Comparison of ENCODE assay signal across 20 mouse cellular contexts in genomic region chr10:56158748-56159147, GRCm38 (mm10). TPM values are rescaled to one million over a fixed set of nuclear protein-coding genes. Genes with fewer than 3 reads are reported as not detected.
A peak's percentile ranks its signal among the peaks of the same experiment; 100 is the strongest.
DNase-seq lines count a peak whose midpoint lies in the region; ATAC-seq and TF ChIP-seq lines count a peak whose summit lies in the region.
"Had no signal": no experiment of that assay in that cellular context is flagged by ENCODE, and none has a peak within 500 bp of the region (broad histone marks: within the 10 kb centered on the region; RNA-seq: fewer than 3 reads in every experiment).

No protein-coding gene starts in this region.

- CTCF ChIA-PET in Patski (lab: Charles Lee) = interaction anchor here (0.7 kb wide), 1 partner anchor 25 kb away, joined by 3 read pairs; no protein-coding TSS in a partner anchor

- no peak for DNase-seq in midbrain, embryonic 11.5 days (ENCODE audit: low spot score, missing footprints)
- DNase-seq in midbrain, postnatal 0 days (ENCODE audit: low spot score) = no peak
- DNase-seq in Patski (ENCODE audit: low read depth, low spot score) = peak; percentile 6
- DNase-seq in forebrain, embryonic 14.5 days (ENCODE audit: low spot score) = peak; percentile 31
- DNase-seq in cerebellum, postnatal 4 days (ENCODE audit: low spot score in 2 of 2) = no peak
- DNase-seq in adrenal gland, postnatal 14 days = no peak
- no peak for DNase-seq in cerebellum, postnatal 14 days
- DNase-seq: adrenal gland, adult 2 months; cerebellum, adult 2 months; gastrocnemius, postnatal 36 days; right cerebral cortex, postnatal 14 days; thymus, postnatal 25 days had no signal

- WGBS in midbrain, embryonic 11.5 days = 33% methylated on average over 2 of the region's 2 CpGs
- 27% methylated on average over 2 of the region's 2 CpGs for WGBS in midbrain, postnatal 0 days
- WGBS in forebrain, embryonic 14.5 days = 11% methylated on average over 2 of the region's 2 CpGs
- 16% methylated on average over 2 of the region's 2 CpGs for WGBS in hindbrain, embryonic 15.5 days

- H3K9me3 ChIP-seq in midbrain, embryonic 11.5 days (ENCODE audit: control insufficient read depth, low read length) = no peaks in the 10 kb centered on the region
- H3K9me3 ChIP-seq in midbrain, postnatal 0 days (ENCODE audit: low read length) = no peaks in the 10 kb centered on the region
- H3K9me3 ChIP-seq in forebrain, embryonic 14.5 days (replicated peaks; ENCODE audit: control insufficient read depth, low read length) = no peaks in the 10 kb centered on the region
- H3K9me3 ChIP-seq in hindbrain, embryonic 15.5 days = no peaks in the 10 kb centered on the region
- H3K9me3 ChIP-seq: kidney, embryonic 15.5 days; liver, embryonic 15.5 days; neural tube, embryonic 12.5 days had no signal

- H3K4me1 ChIP-seq in midbrain, embryonic 11.5 days (ENCODE audit: control insufficient read depth, insufficient read depth, low read length) = no peaks in the 10 kb centered on the region
- no peaks in the 10 kb centered on the region for H3K4me1 ChIP-seq in midbrain, postnatal 0 days (ENCODE audit: insufficient read depth, low read length)
- no peaks in the 10 kb centered on the region; the same call in 1 of the 2 replicates for H3K4me1 ChIP-seq in forebrain, embryonic 14.5 days (ENCODE audit: control insufficient read depth, insufficient read depth, low read length)
- no peaks in the 10 kb centered on the region for H3K4me1 ChIP-seq in hindbrain, embryonic 15.5 days (replicated peaks)
- H3K4me1 ChIP-seq: kidney, embryonic 15.5 days; liver, embryonic 15.5 days; neural tube, embryonic 12.5 days had no signal

- in situ Hi-C loops in Patski (cut with MboI; ENCODE audit: low pct_unique_long_range_greater_than_20kb) = no loop called here

- TF ChIP-seq CTCF in midbrain, postnatal 0 days (IDR thresholded peaks at IDR 0.05) = no peak
- no peak for TF ChIP-seq CTCF in Patski (IDR thresholded peaks at IDR 0.05)

- peak; percentile 61 for ATAC-seq in midbrain, embryonic 11.5 days (ENCODE audit: low FRiP score)
- ATAC-seq in midbrain, postnatal 0 days (ENCODE audit: low FRiP score) = no peak
- peak; percentile 54 for ATAC-seq in Patski
- peak; percentile 59 for ATAC-seq in forebrain, embryonic 14.5 days
- ATAC-seq in hindbrain, embryonic 15.5 days (ENCODE audit: low FRiP score, low read depth) = 0 out of 2 replicates have a peak, but pooled peaks have one; percentile 19
- ATAC-seq: inflammation-experienced regulatory T-cells, adult 6 months; lung, postnatal 0 days had no signal

- H3K4me3 ChIP-seq in midbrain, embryonic 11.5 days (ENCODE audit: low read depth, low read length) = no peak overlapping the region
- H3K4me3 ChIP-seq in midbrain, postnatal 0 days (ENCODE audit: low read depth, low read length) = no peak overlapping the region
- H3K4me3 ChIP-seq in forebrain, embryonic 14.5 days (ENCODE audit: low read depth, low read length) = no peak overlapping the region
- H3K4me3 ChIP-seq in hindbrain, embryonic 15.5 days = no peak overlapping the region
- H3K4me3 ChIP-seq: erythroblast, embryonic 14.5 days; kidney, embryonic 15.5 days; liver, embryonic 15.5 days; neural tube, embryonic 12.5 days had no signal

- H3K9ac ChIP-seq in midbrain, embryonic 11.5 days (ENCODE audit: low read length) = no peak overlapping the region
- H3K9ac ChIP-seq in midbrain, postnatal 0 days (replicated peaks; ENCODE audit: low read length, poor library complexity, severe bottlenecking) = no peak overlapping the region
- H3K9ac ChIP-seq in forebrain, embryonic 14.5 days (ENCODE audit: low read length) = no peak overlapping the region
- no peak overlapping the region for H3K9ac ChIP-seq in hindbrain, embryonic 15.5 days
- H3K9ac ChIP-seq: kidney, embryonic 15.5 days; liver, embryonic 15.5 days; neural tube, embryonic 12.5 days had no signal

- no peak overlapping the region for H3K27ac ChIP-seq in midbrain, embryonic 11.5 days (ENCODE audit: low read depth, low read length)
- H3K27ac ChIP-seq in midbrain, postnatal 0 days (ENCODE audit: low read depth, low read length) = no peak overlapping the region
- no peak overlapping the region for H3K27ac ChIP-seq in forebrain, embryonic 14.5 days (ENCODE audit: low read depth, low read length)
- no peak overlapping the region for H3K27ac ChIP-seq in hindbrain, embryonic 15.5 days (replicated peaks)
- H3K27ac ChIP-seq: kidney, embryonic 15.5 days; liver, embryonic 15.5 days; neural tube, embryonic 12.5 days; stomach, postnatal 0 days had no signal

- POLR2A ChIA-PET in Patski (lab: Charles Lee) = no interaction called here

- no peaks in the 10 kb centered on the region for H3K36me3 ChIP-seq in midbrain, embryonic 11.5 days (ENCODE audit: control insufficient read depth, insufficient read depth, low read length)
- no peaks in the 10 kb centered on the region for H3K36me3 ChIP-seq in midbrain, postnatal 0 days (ENCODE audit: insufficient read depth, low read length)
- no peaks in the 10 kb centered on the region for H3K36me3 ChIP-seq in forebrain, embryonic 14.5 days (ENCODE audit: control insufficient read depth, insufficient read depth, low read length)
- H3K36me3 ChIP-seq in hindbrain, embryonic 15.5 days = peaks cover 6% of the 10 kb centered on the region; the same call in 1 of the 2 replicates
- H3K36me3 ChIP-seq: kidney, embryonic 15.5 days; liver, embryonic 15.5 days; neural tube, embryonic 12.5 days had no signal

- no peak overlapping the region for H3K4me2 ChIP-seq in midbrain, embryonic 11.5 days
- H3K4me2 ChIP-seq in midbrain, postnatal 0 days (ENCODE audit: low read depth, low read length, poor library complexity, severe bottlenecking) = no peak overlapping the region
- H3K4me2 ChIP-seq in forebrain, embryonic 14.5 days (ENCODE audit: low read length) = no peak overlapping the region
- H3K4me2 ChIP-seq in hindbrain, embryonic 15.5 days = no peak overlapping the region
- H3K4me2 ChIP-seq: kidney, embryonic 15.5 days; liver, embryonic 15.5 days; neural tube, embryonic 12.5 days had no signal

- no peaks in the 10 kb centered on the region for H3K27me3 ChIP-seq in midbrain, embryonic 11.5 days (ENCODE audit: control insufficient read depth, insufficient read depth, low read length)
- H3K27me3 ChIP-seq in midbrain, postnatal 0 days (ENCODE audit: insufficient read depth, low read length) = no peaks in the 10 kb centered on the region
- H3K27me3 ChIP-seq in Patski = no peaks in the 10 kb centered on the region
- H3K27me3 ChIP-seq in forebrain, embryonic 14.5 days (replicated peaks; ENCODE audit: control insufficient read depth, insufficient read depth, low read length) = no peaks in the 10 kb centered on the region
- no peaks in the 10 kb centered on the region for H3K27me3 ChIP-seq in hindbrain, embryonic 15.5 days
- H3K27me3 ChIP-seq: kidney, embryonic 15.5 days; liver, embryonic 15.5 days; neural tube, embryonic 12.5 days had no signal

RNA-seq across cellular contexts. Expression of gene Msl3l2, which starts 52.0 kb away (rescaled TPM):
- 5.4 and 7.5 TPM in 2 replicates for polyA plus RNA-seq in midbrain, embryonic 11.5 days (2014; fragmentation: Nextera tagmentation; extraction: Ambion mirVana)
- total RNA-seq in midbrain, postnatal 0 days (2014; rRNA removed) = 12.6 and 14.4 TPM in 2 replicates
- polyA plus RNA-seq in midbrain, postnatal 0 days (2015; fragmentation: Nextera tagmentation; extraction: Ambion mirVana) = 12.4 and 12.9 TPM in 2 replicates
- polyA plus RNA-seq in Patski (2021) = 1.1 TPM
- polyA plus RNA-seq in forebrain, embryonic 14.5 days (2014; fragmentation: Nextera tagmentation; extraction: Ambion mirVana) = 9.5 and 11.7 TPM in 2 replicates
- polyA plus RNA-seq in hindbrain, embryonic 15.5 days (2015; fragmentation: Nextera tagmentation; extraction: Ambion mirVana) = 13.0 and 14.2 TPM in 2 replicates
- 7.2 and 9.4 TPM in 2 replicates for total RNA-seq in adrenal gland, postnatal 14 days (2021)

Comparison
In these comparisons a context has a peak if more than half of its experiments do, and no peak if none do; other contexts are left out.
1. DNase-seq: peak in Patski (single experiment) and forebrain, embryonic 14.5 days (single experiment); none in midbrain, embryonic 11.5 days (single experiment), midbrain, postnatal 0 days (single experiment), cerebellum, postnatal 4 days (0 of 2), adrenal gland, postnatal 14 days (single experiment) and cerebellum, postnatal 14 days (0 of 2).